In the genomic region with DNA sequence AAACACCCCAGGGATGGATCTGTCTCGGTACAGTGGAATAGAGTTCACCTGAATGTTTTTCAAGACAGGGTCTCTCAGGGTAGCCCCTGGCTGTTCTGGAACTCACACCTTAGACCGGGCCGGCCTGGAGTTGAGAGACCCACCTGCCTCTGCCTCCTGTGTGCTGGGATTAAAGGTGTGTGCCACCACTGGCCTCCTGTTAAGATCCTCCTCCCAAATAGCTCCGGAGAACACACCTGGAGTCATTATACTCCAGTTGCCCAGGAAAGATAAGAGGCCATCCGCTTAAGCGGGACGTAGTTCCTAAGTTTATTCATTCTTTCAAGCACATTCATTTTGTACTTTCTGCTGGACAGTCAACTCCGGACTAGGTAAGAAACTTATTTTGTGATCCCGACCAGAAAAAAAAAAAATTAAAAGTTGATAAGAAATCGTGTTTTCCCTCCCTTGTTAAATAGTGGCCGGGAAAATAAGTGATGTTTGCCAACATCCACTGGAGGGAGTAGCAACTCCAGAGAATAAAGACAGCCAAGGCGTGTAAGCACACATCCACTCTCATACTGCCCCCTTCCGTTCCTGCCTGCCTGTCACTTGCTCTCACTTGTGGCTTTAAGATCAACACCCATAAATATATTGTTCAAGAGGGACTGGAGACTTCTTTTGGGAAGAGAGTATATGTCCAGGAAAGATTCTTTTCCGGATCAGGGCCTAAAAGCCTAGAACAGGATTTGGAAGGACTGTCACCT, we compare ENCODE assay signal across 8 mouse cellular contexts. TPM values are rescaled to one million over a fixed set of nuclear protein-coding genes. Genes with fewer than 3 reads are reported as not detected.
A peak's percentile ranks its signal among the peaks of the same experiment; 100 is the strongest.
DNase-seq lines count a peak whose midpoint lies in the region; ATAC-seq and TF ChIP-seq lines count a peak whose summit lies in the region.

No protein-coding gene starts in this region.

- peak overlapping the region; percentile 73 to 93 for H3K4me3 ChIP-seq in ES-E14 (ENCODE audit: insufficient read depth in 1 of 2, low read depth in 1 of 2, low read length in 2 of 2, poor library complexity in 1 of 2, severe bottlenecking in 1 of 2)
- H3K4me3 ChIP-seq in liver, embryonic 16.5 days (ENCODE audit: low read depth, low read length) = peak overlapping the region; percentile 90
- H3K4me3 ChIP-seq in neural tube, embryonic 14.5 days (ENCODE audit: low read depth, low read length) = peak overlapping the region; percentile 61

- no peaks in the 10 kb centered on the region for H3K4me1 ChIP-seq in ES-E14 (ENCODE audit: control insufficient read depth in 2 of 2, insufficient read depth in 2 of 2, low read length in 2 of 2, poor library complexity in 1 of 2)
- H3K4me1 ChIP-seq in liver, embryonic 16.5 days (ENCODE audit: control insufficient read depth, low read depth, low read length) = peaks cover 14% of the 10 kb centered on the region; the same call in 1 of the 2 replicates
- H3K4me1 ChIP-seq in neural tube, embryonic 14.5 days (ENCODE audit: control insufficient read depth, insufficient read depth, low read length) = peaks cover 4% of the 10 kb centered on the region; the same call in 1 of the 2 replicates

- ATAC-seq in liver, embryonic 16.5 days (ENCODE audit: low read depth) = no peak
- ATAC-seq in neural tube, embryonic 14.5 days (ENCODE audit: low read depth) = no peak

- no peaks in the 10 kb centered on the region for H3K27me3 ChIP-seq in liver, embryonic 16.5 days (ENCODE audit: control insufficient read depth, insufficient read depth, low read depth, low read length)
- H3K27me3 ChIP-seq in neural tube, embryonic 14.5 days (ENCODE audit: control insufficient read depth, insufficient read depth, low read length) = no peaks in the 10 kb centered on the region

- no peaks in the 10 kb centered on the region for H3K36me3 ChIP-seq in ES-E14 (ENCODE audit: control insufficient read depth, insufficient read depth, low read length, poor library complexity, severe bottlenecking)
- H3K36me3 ChIP-seq in liver, embryonic 16.5 days (ENCODE audit: control insufficient read depth, insufficient read depth) = no peaks in the 10 kb centered on the region
- no peaks in the 10 kb centered on the region for H3K36me3 ChIP-seq in neural tube, embryonic 14.5 days (ENCODE audit: control insufficient read depth, insufficient read depth, low read length)

- DNase-seq in 3134 (ENCODE audit: extremely low read depth, insufficient read length, low spot score) (peak; percentile 69), ES-E14 (ENCODE audit: low read depth, low spot score) (no peak)
- DNase-seq in cerebellum, postnatal 36 days = peak; percentile 50 to 51
- DNase-seq in heart, adult 18-20 months = peak; percentile 72 to 76
- DNase-seq in kidney, adult 8-10 months = peak; percentile 74 to 78
- DNase-seq in thymus, postnatal 25 days = peak; percentile 81

- H3K27ac ChIP-seq in ES-E14 (ENCODE audit: insufficient read depth, low read depth, low read length, poor library complexity, severe bottlenecking) = no peak overlapping the region
- peak overlapping the region; percentile 88 for H3K27ac ChIP-seq in liver, embryonic 16.5 days (ENCODE audit: low read length)
- H3K27ac ChIP-seq in neural tube, embryonic 14.5 days (ENCODE audit: low read depth, low read length) = no peak overlapping the region

- in situ Hi-C loops in ES-E14 (cut with MboI; ENCODE audit: low sequenced_read_pairs in 2 of 2, unreplicated experiment in 2 of 2) = no loop called here

- peak overlapping the region; percentile 97 for H3K4me2 ChIP-seq in liver, embryonic 16.5 days (ENCODE audit: low read depth, low read length)
- peak overlapping the region; percentile 93 for H3K4me2 ChIP-seq in neural tube, embryonic 14.5 days (ENCODE audit: low read depth, low read length)

- H3K9ac ChIP-seq in ES-E14 (ENCODE audit: insufficient read depth, low read depth, low read length, poor library complexity, severe bottlenecking) = peak overlapping the region; percentile 81; the same call in 1 of the 2 replicates
- H3K9ac ChIP-seq in liver, embryonic 16.5 days (ENCODE audit: low read depth, low read length) = peak overlapping the region; percentile 87
- H3K9ac ChIP-seq in neural tube, embryonic 14.5 days (replicated peaks; ENCODE audit: low read depth, low read length) = peak overlapping the region; percentile 64; the same call in 1 of the 2 replicates

- WGBS in liver, embryonic 16.5 days (ENCODE audit: insufficient replicate concordance) = 8% methylated on average over 14 of the region's 14 CpGs
- WGBS in neural tube, embryonic 14.5 days = 16% methylated on average over 14 of the region's 14 CpGs

- no peaks in the 10 kb centered on the region for H3K9me3 ChIP-seq in ES-E14 (ENCODE audit: control insufficient read depth, insufficient read depth, low read depth, low read length)
- H3K9me3 ChIP-seq in liver, embryonic 16.5 days (replicated peaks; ENCODE audit: control insufficient read depth, low read length) = no peaks in the 10 kb centered on the region
- no peaks in the 10 kb centered on the region for H3K9me3 ChIP-seq in neural tube, embryonic 14.5 days (ENCODE audit: control insufficient read depth, low read length)

TF ChIP-seq in ES-E14, 5 proteins besides CTCF, POLR2A, EP300 and RAD21:
- TF ChIP-seq ZNF384 (IDR thresholded peaks at IDR 0.05; ENCODE audit: low read depth, low read length) (no peak), ZC3H11A (IDR thresholded peaks at IDR 0.05; ENCODE audit: borderline replicate concordance, low read depth, low read length) (peak; percentile 45; the same call in 1 of the 2 replicates), CHD2 (IDR thresholded peaks at IDR 0.05; ENCODE audit: low read depth, low read length) (no peak), HCFC1 (IDR thresholded peaks at IDR 0.05; ENCODE audit: borderline replicate concordance, insufficient read depth, low read length) (0 out of 2 replicates have a peak, but pooled peaks have one; percentile 43), MAFK (IDR thresholded peaks at IDR 0.05; ENCODE audit: insufficient read depth, low read depth, low read length) (no peak)

RNA-seq across cellular contexts. Expression of a gene that starts 9.4 kb away (rescaled TPM):
- total RNA-seq in ES-E14 (2012; rRNA removed) = 10.6 and 13.8 TPM in 2 replicates
- 1 to 10 TPM; 4.8 to 5.3 TPM for total RNA-seq in heart, adult 18-20 months (2021)
- 3.0 and 3.9 TPM in 2 replicates for polyA plus RNA-seq in liver, embryonic 16.5 days (2015; fragmentation: Nextera tagmentation; extraction: Ambion mirVana)
- 0.79 and 2.2 TPM in 2 replicates for polyA plus RNA-seq in neural tube, embryonic 14.5 days (2014; fragmentation: Nextera tagmentation; extraction: Ambion mirVana)

RNA-seq across cellular contexts. Expression of a gene that starts 11.1 kb away (rescaled TPM):
- 23.6 and 35.6 TPM in 2 replicates for total RNA-seq in ES-E14 (2012; rRNA removed)
- 1 to 10 TPM; 3.6 to 3.8 TPM for total RNA-seq in heart, adult 18-20 months (2021)
- polyA plus RNA-seq in liver, embryonic 16.5 days (2015; fragmentation: Nextera tagmentation; extraction: Ambion mirVana) = 6.7 and 7.1 TPM in 2 replicates
- 3.0 and 3.4 TPM in 2 replicates for polyA plus RNA-seq in neural tube, embryonic 14.5 days (2014; fragmentation: Nextera tagmentation; extraction: Ambion mirVana)

RNA-seq across cellular contexts. Expression of a gene that starts 27.2 kb away (rescaled TPM):
- total RNA-seq in ES-E14 (2012; rRNA removed) = 1.7 and 3.2 TPM in 2 replicates
- under 1 TPM in 1 of 2 experiments, not detected in 1; 0.08 TPM for total RNA-seq in heart, adult 18-20 months (2021)
- 0.11 and 0.55 TPM in 2 replicates for polyA plus RNA-seq in liver, embryonic 16.5 days (2015; fragmentation: Nextera tagmentation; extraction: Ambion mirVana)
- polyA plus RNA-seq in neural tube, embryonic 14.5 days (2014; fragmentation: Nextera tagmentation; extraction: Ambion mirVana) = 0.28 and 1.1 TPM in 2 replicates

RNA-seq across cellular contexts. Expression of a gene that starts 35.0 kb away (rescaled TPM):
- 18.6 and 26.0 TPM in 2 replicates for total RNA-seq in ES-E14 (2012; rRNA removed)
- total RNA-seq in heart, adult 18-20 months (2021) = 10 to 100 TPM; 45.2 to 45.7 TPM
- 14.8 and 17.7 TPM in 2 replicates for polyA plus RNA-seq in liver, embryonic 16.5 days (2015; fragmentation: Nextera tagmentation; extraction: Ambion mirVana)
- polyA plus RNA-seq in neural tube, embryonic 14.5 days (2014; fragmentation: Nextera tagmentation; extraction: Ambion mirVana) = 1.8 and 5.3 TPM in 2 replicates

RNA-seq across cellular contexts. Expression of a gene that starts 46.5 kb away (rescaled TPM):
- total RNA-seq in ES-E14 (2012; rRNA removed) = 0.37 and 0.45 TPM in 2 replicates
- not detected for total RNA-seq in heart, adult 18-20 months (2021)
- polyA plus RNA-seq in liver, embryonic 16.5 days (2015; fragmentation: Nextera tagmentation; extraction: Ambion mirVana) = 11.3 and 13.1 TPM in 2 replicates
- 0.32 TPM in 1 of 2 replicates, not detected in the other for polyA plus RNA-seq in neural tube, embryonic 14.5 days (2014; fragmentation: Nextera tagmentation; extraction: Ambion mirVana)
